Mouse (Mus musculus) neural tube, embryonic 14.5 days (tissue): ENCODE data around the gene Krt81. TPM values are rescaled to one million over a fixed set of nuclear protein-coding genes. Genes with fewer than 3 reads are reported as not detected.

Source experiments
- ATAC-seq: fragments of 200-750 bp; cut with Nextera tagmentation; 2 replicates; pipeline ENCODE4 v1.8.0; 2017; ENCODE audit warnings: low read depth, mild to moderate bottlenecking, moderate TSS enrichment, moderate library complexity
- H3K27ac ChIP-seq: fragments of 300-500 bp; sonication (generic); 2 replicates; pipeline ENCODE4 v1.5.1; 2014; ENCODE audit warnings: low read depth, mild to moderate bottlenecking, control low read depth, low read length, moderate library complexity, mixed read lengths
- H3K27me3 ChIP-seq: fragments of 300-500 bp; sonication (generic); 2 replicates; pipeline ENCODE4 v1.6.1; 2014; ENCODE audit warnings: low read length; ENCODE audit not compliant: control insufficient read depth, insufficient read depth
- H3K36me3 ChIP-seq: fragments of 300-500 bp; sonication (generic); 2 replicates; pipeline ENCODE4 v1.6.1; 2014; ENCODE audit warnings: low read length, mixed read lengths; ENCODE audit not compliant: control insufficient read depth, insufficient read depth
- H3K4me1 ChIP-seq: fragments of 300-500 bp; sonication (generic); 2 replicates; pipeline ENCODE4 v1.6.1; 2014; ENCODE audit warnings: low read length; ENCODE audit not compliant: control insufficient read depth, insufficient read depth
- H3K4me2 ChIP-seq: fragments of 300-500 bp; sonication (generic); 2 replicates; pipeline ENCODE4 v1.6.1; 2014; ENCODE audit warnings: mild to moderate bottlenecking, low read depth, low read length, control low read depth
- H3K4me3 ChIP-seq: fragments of 300-500 bp; sonication (generic); 2 replicates; pipeline ENCODE4 v1.5.1; 2014; ENCODE audit warnings: low read depth, low read length, control low read depth, mixed read lengths
- H3K9ac ChIP-seq: fragments of 300-500 bp; sonication (generic); replicated peaks from 2 replicates; pipeline ENCODE4 v1.6.1; 2014; ENCODE audit warnings: low read depth, mild to moderate bottlenecking, control low read depth, low read length, mixed read lengths
- H3K9me3 ChIP-seq: fragments of 300-500 bp; sonication (generic); 2 replicates; pipeline ENCODE4 v1.6.1; 2016; ENCODE audit warnings: low read length; ENCODE audit not compliant: control insufficient read depth
- WGBS: fragments of 180-500 bp; shearing (Covaris S2); extraction: QIAGEN DNeasy Blood & Tissue Kit; methylation state at CpG from one replicate; pipeline ENCODE4 v1.1.7; 2014; 5-methylcytosine and 5-hydroxymethylcytosine counted together
- polyA plus RNA-seq: library from polyadenylated mRNA; unstranded; fragments of >200 nt; fragmentation: Nextera tagmentation; extraction: Ambion mirVana; gene quantifications from 2 replicates; pipeline ENCODE4 v1.2.1, GENCODE M21; 2014

Gene Krt81
- polyA plus RNA-seq, 1 experiment from 2014 or later, result not detected

DNA sequence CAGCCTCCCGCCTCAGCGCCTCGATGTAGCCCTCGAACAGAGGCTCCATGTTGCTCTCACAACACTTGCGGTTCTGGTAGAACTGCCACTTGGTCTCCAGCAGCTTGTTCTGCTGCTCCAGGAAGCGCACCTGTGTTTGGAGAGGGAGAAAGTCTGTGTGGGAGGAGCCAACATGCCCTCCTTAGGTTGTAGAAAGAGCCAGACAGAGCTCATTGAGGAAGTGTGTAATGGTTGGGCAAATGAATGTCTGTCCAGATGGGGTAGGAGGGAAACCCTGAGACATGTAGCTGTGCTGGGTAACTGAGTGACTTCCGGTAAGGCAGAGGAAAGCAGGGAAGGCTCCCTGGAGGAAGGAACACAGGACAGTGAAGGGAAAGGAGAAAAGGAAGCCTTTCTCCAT, 26.9 kb downstream of the Krt81 start:
- H3K9me3 ChIP-seq, result no peaks in the 10 kb centered on the region
- H3K27ac ChIP-seq, result no peak overlapping the region
- H3K9ac ChIP-seq, result no peak overlapping the region
- WGBS, result 92% methylated on average over 7 of the region's 7 CpGs
- no peaks in the 10 kb centered on the region for H3K36me3 ChIP-seq
- 0 out of 2 replicates have a peak, but pooled peaks cover 4% of the 10 kb centered on the region for H3K4me1 ChIP-seq
- no peak overlapping the region for H3K4me2 ChIP-seq
- H3K4me3 ChIP-seq, result no peak overlapping the region
- peaks cover 12% of the 10 kb centered on the region for H3K27me3 ChIP-seq
- no peak for ATAC-seq

DNA sequence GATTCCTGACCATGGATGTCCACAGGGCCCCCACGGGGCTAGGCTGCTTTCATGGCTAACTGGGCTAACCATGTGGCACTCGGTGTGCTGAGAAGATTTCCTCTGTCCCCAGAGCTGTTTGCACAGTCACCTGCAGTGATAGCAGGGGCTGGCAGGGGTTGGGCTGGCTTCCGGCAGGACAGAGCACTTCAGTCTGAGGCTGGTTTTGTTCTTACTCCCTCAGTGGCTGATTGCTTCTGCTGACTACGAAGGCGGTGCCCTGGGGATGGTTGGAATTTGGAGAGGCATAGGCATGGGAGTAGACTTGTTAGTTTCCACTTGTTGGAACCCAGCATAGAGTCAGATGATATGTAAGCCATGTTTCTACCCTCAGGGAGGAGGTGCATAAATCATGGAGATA, 38.6 kb downstream of the Krt81 start:
- Histone ChIP-seq H3K9me3 (no peaks in the 10 kb centered on the region), H3K27me3 (no peaks in the 10 kb centered on the region), H3K4me1 (no peaks in the 10 kb centered on the region), H3K4me3 (no peak overlapping the region), H3K4me2 (no peak overlapping the region), H3K9ac (no peak overlapping the region), H3K36me3 (no peaks in the 10 kb centered on the region), H3K27ac (no peak overlapping the region)
- whole genome bisulfite sequencing, result 13% methylated on average over 5 of the region's 5 CpGs
- ATAC-seq, result no peak

- no peak for ATAC-seq
- Histone ChIP-seq H3K9me3 (no peaks in the 10 kb centered on the region), H3K36me3 (no peaks in the 10 kb centered on the region), H3K9ac (no peak overlapping the region), H3K4me3 (no peak overlapping the region), H3K27me3 (no peaks in the 10 kb centered on the region), H3K27ac (no peak overlapping the region), H3K4me1 (no peaks in the 10 kb centered on the region), H3K4me2 (no peak overlapping the region)
- 60% methylated on average over 6 of the region's 6 CpGs for WGBS
These were observed 42.6 kb downstream of the Krt81 start for GRCm38 (mm10) chr15:101420903-101421302.

GRCm38 (mm10) chr15:101418950-101419349, 44.6 kb downstream of the Krt81 start:
- H3K36me3 ChIP-seq, result no peaks in the 10 kb centered on the region
- no peak for ATAC-seq
- H3K4me2 ChIP-seq, result no peak overlapping the region
- no peak overlapping the region for H3K27ac ChIP-seq
- H3K9me3 ChIP-seq, result no peaks in the 10 kb centered on the region
- no peaks in the 10 kb centered on the region for H3K4me1 ChIP-seq
- H3K27me3 ChIP-seq, result no peaks in the 10 kb centered on the region
- no peak overlapping the region for H3K4me3 ChIP-seq
- WGBS, result 86% methylated on average over 4 of the region's 4 CpGs
- H3K9ac ChIP-seq, result no peak overlapping the region

- Histone ChIP-seq H3K4me1 (no peaks in the 10 kb centered on the region), H3K4me2 (no peak overlapping the region), H3K27me3 (peaks cover 9% of the 10 kb centered on the region), H3K36me3 (no peaks in the 10 kb centered on the region), H3K9ac (no peak overlapping the region), H3K4me3 (no peak overlapping the region), H3K9me3 (no peaks in the 10 kb centered on the region), H3K27ac (no peak overlapping the region)
- WGBS, result 53% methylated on average over 11 of the region's 11 CpGs
- no peak for ATAC-seq
These were observed 48.6 kb downstream of the Krt81 start for GRCm38 (mm10) chr15:101414807-101415565.

DNA sequence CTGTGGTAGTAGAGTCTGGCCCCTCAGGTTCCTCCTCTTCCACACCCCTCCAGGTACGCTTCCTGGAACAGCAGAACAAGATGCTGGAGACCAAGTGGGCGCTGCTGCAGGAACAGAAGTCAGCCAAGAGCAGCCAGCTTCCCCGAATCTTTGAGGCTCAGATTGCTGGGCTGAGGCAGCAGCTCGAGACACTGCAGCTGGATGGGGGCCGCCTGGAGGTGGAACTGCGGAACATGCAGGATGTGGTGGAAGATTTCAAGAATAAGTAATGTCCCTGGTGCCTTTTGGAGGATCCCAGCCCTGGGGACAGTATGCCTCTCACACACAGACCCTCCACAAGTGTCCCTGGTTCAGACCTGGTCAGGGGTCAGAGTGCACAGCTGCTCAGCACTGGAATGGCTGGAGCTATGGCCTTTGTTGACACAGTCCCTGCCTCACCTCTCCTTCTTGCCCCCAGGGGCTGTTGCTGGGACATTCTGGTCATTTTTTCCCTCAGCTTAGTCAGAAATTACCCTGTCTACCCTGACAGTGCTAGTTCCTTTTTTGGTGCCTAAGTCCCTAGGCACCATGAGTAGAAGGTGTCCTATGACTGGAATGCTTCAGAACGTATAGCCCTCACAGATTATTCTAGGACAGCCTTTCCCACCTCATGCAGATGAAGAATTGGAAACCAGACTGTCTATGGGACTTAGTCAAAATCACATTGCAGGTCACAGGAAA, 49.5 kb downstream of the Krt81 start:
- H3K36me3 ChIP-seq, result no peaks in the 10 kb centered on the region
- WGBS, result 65% methylated on average over 7 of the region's 7 CpGs
- no peak for ATAC-seq
- no peaks in the 10 kb centered on the region for H3K4me1 ChIP-seq
- no peak overlapping the region for H3K9ac ChIP-seq
- peaks cover 9% of the 10 kb centered on the region for H3K27me3 ChIP-seq
- H3K4me2 ChIP-seq, result no peak overlapping the region
- no peak overlapping the region for H3K27ac ChIP-seq
- no peak overlapping the region for H3K4me3 ChIP-seq
- no peaks in the 10 kb centered on the region for H3K9me3 ChIP-seq

DNA sequence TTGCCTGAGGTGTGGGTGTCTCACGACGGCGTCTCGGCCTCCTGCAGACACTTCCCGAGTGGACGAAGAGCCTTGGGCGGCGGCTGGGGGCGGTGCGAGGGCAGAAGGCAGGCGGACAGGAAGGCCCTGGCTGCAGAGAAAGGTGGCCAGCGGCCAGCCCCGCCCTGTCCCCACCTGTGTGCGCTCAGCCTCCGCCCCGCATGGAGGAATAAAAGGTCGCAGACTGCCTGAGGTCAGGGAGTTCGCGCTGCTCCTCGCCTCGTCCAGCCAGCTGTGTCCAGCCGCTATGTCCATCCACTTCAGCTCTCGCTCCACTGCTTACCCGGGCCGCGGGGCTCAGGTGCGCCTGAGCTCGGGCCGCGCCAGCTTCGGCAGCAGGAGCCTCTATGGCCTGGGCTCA, 51.4 kb downstream of the Krt81 start:
- peaks cover 9% of the 10 kb centered on the region for H3K27me3 ChIP-seq
- no peaks in the 10 kb centered on the region for H3K9me3 ChIP-seq
- H3K4me2 ChIP-seq, result no peak overlapping the region
- 20% methylated on average over 31 of the region's 31 CpGs for WGBS
- no peak for ATAC-seq
- H3K4me1 ChIP-seq, result no peaks in the 10 kb centered on the region
- H3K36me3 ChIP-seq, result no peaks in the 10 kb centered on the region
- no peak overlapping the region for H3K27ac ChIP-seq
- no peak overlapping the region for H3K9ac ChIP-seq
- H3K4me3 ChIP-seq, result no peak overlapping the region

- Histone ChIP-seq H3K9ac (no peak within 1 kb of the TSS), H3K4me2 (no peak within 1 kb of the TSS), H3K27ac (no peak within 1 kb of the TSS), H3K4me3 (no peak within 1 kb of the TSS), H3K9me3 (no peaks in the 10 kb centered on the region), H3K36me3 (no peaks in the 10 kb centered on the region), H3K4me1 (no peaks in the 10 kb centered on the region), H3K27me3 (peaks cover 9% of the 10 kb centered on the region)
- ATAC-seq, result no peak
- WGBS, result 50% methylated on average over 2 of the region's 2 CpGs
These were observed 52.8 kb downstream of the Krt81 start, which contains the start of gene Krt7 for GRCm38 (mm10) chr15:101410775-101411174. Gene Krt7 (plus strand): TSS chr15:101411043.
